Mouse (Mus musculus) cerebellum, adult 11-12 months (tissue): ENCODE results near the gene Gm281.

Source experiments
- DNase-seq: peaks from one replicate; pipeline ENCODE4 v3.0.0; 2022

The Gm281 gene

GRCm38 (mm10) chr14:13812801-13813479 lies 101.3 kb downstream of the Gm281 start:
- no peak for DNase-seq

GRCm38 (mm10) chr14:13790446-13790845 lies 123.8 kb downstream of the Gm281 start:
- DNase-seq = no peak

- DNase-seq = no peak
Observed at GRCm38 (mm10) chr14:13790001-13790400, 124.3 kb downstream of the Gm281 start.

- DNase-seq = no peak
Observed at GRCm38 (mm10) chr14:13782970-13783369, 131.3 kb downstream of the Gm281 start.

- no peak for DNase-seq
Observed at GRCm38 (mm10) chr14:13778383-13778782, 135.9 kb downstream of the Gm281 start.

- DNase-seq = no peak
Observed at GRCm38 (mm10) chr14:13771163-13771562, 143.1 kb downstream of the Gm281 start.

GRCm38 (mm10) chr14:13770686-13771085 lies 143.6 kb downstream of the Gm281 start:
- DNase-seq = no peak
